Mouse (Mus musculus): ENCODE results near the gene Naa15. TPM values are rescaled to one million over a fixed set of nuclear protein-coding genes. Genes with fewer than 3 reads are reported as not detected.
A peak's percentile ranks its signal among the peaks of the same experiment; 100 is the strongest.

The Naa15 gene
- polyA plus RNA-seq, 1 experiment from 2014 or later: 38.2 TPM

DNA sequence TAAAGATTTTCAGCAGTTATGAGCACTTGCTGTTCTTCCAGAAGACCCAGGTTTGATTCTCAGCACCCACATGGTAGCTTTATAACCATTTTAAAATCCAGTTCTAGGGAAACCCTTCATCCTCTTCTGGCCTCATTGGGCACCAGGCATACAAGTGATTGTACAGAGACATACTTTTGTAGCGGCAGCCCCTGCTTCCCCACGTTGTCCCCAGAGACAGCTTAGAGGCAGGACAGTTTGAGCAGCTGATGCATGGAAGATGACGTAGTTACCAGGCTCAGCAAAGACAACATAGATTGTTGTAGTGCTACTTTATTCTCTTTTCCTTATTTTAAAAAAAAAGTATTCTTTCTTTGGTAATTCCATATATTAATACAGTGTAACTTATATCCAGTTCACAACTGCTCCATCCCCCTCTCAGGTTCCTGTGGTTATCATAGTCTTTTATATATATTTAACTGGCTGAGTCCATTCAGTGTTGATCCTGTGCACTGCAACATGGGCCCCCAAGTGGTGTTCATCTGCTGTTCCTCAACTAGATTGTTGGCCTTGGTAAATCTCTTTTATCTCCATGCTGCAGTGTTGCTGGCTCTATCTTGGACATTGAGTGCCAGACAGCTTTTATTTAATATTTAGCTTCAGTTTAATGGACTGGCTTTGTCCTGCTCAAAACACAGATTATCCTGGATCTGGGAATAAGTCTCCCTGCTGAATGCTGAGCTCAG is 20.1 kb downstream of the Naa15 start:
- no peak for ATAC-seq
- no peaks in the 10 kb centered on the region for H3K36me3 ChIP-seq (ENCODE audit: control insufficient read depth, insufficient read depth, low read length)
- WGBS: 76% methylated on average over 3 of the region's 3 CpGs

DNA sequence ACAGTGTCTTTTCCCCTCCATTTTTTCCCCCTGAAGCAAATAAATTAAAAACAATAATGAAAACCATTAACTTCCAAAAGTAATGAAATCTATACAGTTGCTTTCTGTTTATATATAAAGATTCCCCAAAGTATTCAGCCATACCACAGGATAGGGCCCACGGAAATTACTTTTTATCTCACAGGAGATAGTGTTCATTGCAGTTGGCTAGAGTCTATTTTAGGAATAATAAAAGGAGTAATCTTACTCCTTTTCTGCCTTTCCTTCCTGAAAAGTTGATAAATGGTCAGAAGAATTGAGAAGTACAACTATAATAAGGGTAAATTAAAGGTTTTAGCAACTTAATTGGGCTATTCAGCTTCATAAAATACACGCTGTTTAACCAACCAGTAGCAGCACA is 53.6 kb downstream of the Naa15 start:
- no peaks in the 10 kb centered on the region for H3K9me3 ChIP-seq (replicated peaks; ENCODE audit: control insufficient read depth, low read length, poor library complexity, severe bottlenecking)
- no peak overlapping the region for H3K4me2 ChIP-seq (ENCODE audit: low read length)
- no peak for ATAC-seq
- WGBS: 92% methylated on average over 2 of the region's 2 CpGs
- H3K27me3 ChIP-seq (ENCODE audit: control insufficient read depth, insufficient read depth, low read depth, low read length): no peaks in the 10 kb centered on the region
- no peak overlapping the region for H3K9ac ChIP-seq (ENCODE audit: low read depth, low read length)
- H3K4me1 ChIP-seq (ENCODE audit: control insufficient read depth, insufficient read depth, low read length): no peaks in the 10 kb centered on the region
- no peak overlapping the region for H3K4me3 ChIP-seq (ENCODE audit: low read depth, low read length)
- H3K36me3 ChIP-seq (ENCODE audit: control insufficient read depth, insufficient read depth, low read length): peaks cover 26% of the 10 kb centered on the region
- no peak overlapping the region for H3K27ac ChIP-seq (ENCODE audit: low read length)

More for the DNA sequence above, 20.1 kb downstream of the Naa15 start:
- no peak overlapping the region for H3K27ac ChIP-seq (ENCODE audit: low read length)
- H3K9ac ChIP-seq (ENCODE audit: low read depth, low read length): no peak overlapping the region
- H3K4me1 ChIP-seq (ENCODE audit: control insufficient read depth, insufficient read depth, low read length): no peaks in the 10 kb centered on the region
- H3K27me3 ChIP-seq (ENCODE audit: control insufficient read depth, insufficient read depth, low read depth, low read length): no peaks in the 10 kb centered on the region
- no peak overlapping the region for H3K4me2 ChIP-seq (ENCODE audit: low read length)
- H3K9me3 ChIP-seq (replicated peaks; ENCODE audit: control insufficient read depth, low read length, poor library complexity, severe bottlenecking): no peaks in the 10 kb centered on the region; the same call in 1 of the 2 replicates
- H3K4me3 ChIP-seq (ENCODE audit: low read depth, low read length): no peak overlapping the region

DNA sequence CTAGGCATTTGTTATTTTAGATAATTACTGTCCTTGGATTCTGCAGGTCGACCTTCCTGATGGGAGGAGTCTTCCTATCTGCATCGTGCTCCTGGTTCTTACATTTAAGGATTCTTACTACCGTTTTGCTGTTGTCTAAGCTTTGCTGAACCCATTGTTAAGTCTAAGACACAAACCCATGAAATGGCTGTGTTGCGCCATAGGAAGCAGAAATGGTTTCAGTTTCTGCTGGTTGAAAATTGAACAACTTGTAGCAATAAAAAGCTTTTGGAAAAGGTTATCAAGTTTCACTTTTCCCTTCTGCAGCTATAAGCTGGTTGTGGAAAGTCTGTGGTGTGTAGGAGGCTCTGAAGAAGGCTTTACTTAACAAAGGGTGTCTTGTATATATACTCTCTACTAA is 60.8 kb downstream of the Naa15 start:
- H3K4me2 ChIP-seq (ENCODE audit: low read length): no peak overlapping the region
- WGBS: 89% methylated on average over 4 of the region's 4 CpGs
- peaks cover 12% of the 10 kb centered on the region for H3K36me3 ChIP-seq (ENCODE audit: control insufficient read depth, insufficient read depth, low read length)
- no peak for ATAC-seq
- no peak overlapping the region for H3K9ac ChIP-seq (ENCODE audit: low read depth, low read length)
- no peaks in the 10 kb centered on the region for H3K27me3 ChIP-seq (ENCODE audit: control insufficient read depth, insufficient read depth, low read depth, low read length)
- H3K27ac ChIP-seq (ENCODE audit: low read length): no peak overlapping the region
- H3K9me3 ChIP-seq (replicated peaks; ENCODE audit: control insufficient read depth, low read length, poor library complexity, severe bottlenecking): no peaks in the 10 kb centered on the region
- no peak overlapping the region for H3K4me3 ChIP-seq (ENCODE audit: low read depth, low read length)
- H3K4me1 ChIP-seq (ENCODE audit: control insufficient read depth, insufficient read depth, low read length): no peaks in the 10 kb centered on the region

DNA sequence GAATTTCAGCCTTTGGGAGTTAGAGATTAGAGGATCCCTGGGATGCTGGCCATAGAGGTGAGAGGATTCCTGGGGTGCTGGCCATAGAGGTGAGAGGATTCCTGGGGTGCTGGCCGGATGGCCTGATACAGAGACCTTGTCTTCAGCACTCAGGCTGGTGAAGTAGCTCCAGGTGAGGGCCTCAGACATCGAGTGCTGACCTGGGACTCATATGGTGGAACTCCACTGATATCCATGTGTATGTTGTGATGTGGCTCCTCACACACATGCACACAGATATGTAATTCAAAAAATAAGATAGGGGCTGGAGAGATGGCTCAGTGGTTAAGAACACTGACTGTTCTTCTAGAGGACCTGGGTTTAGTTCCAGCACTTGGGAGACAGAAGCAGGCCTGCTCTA is 64.9 kb downstream of the Naa15 start:
- ATAC-seq: no peak
- Histone ChIP-seq H3K27me3 (ENCODE audit: control insufficient read depth, insufficient read depth, low read depth, low read length) (no peaks in the 10 kb centered on the region), H3K27ac (ENCODE audit: low read length) (no peak overlapping the region), H3K4me3 (ENCODE audit: low read depth, low read length) (no peak overlapping the region), H3K9ac (ENCODE audit: low read depth, low read length) (no peak overlapping the region), H3K4me2 (ENCODE audit: low read length) (no peak overlapping the region), H3K36me3 (ENCODE audit: control insufficient read depth, insufficient read depth, low read length) (no peaks in the 10 kb centered on the region), H3K4me1 (ENCODE audit: control insufficient read depth, insufficient read depth, low read length) (peaks cover 8% of the 10 kb centered on the region), H3K9me3 (replicated peaks; ENCODE audit: control insufficient read depth, low read length, poor library complexity, severe bottlenecking) (no peaks in the 10 kb centered on the region)
- 61% methylated on average over 2 of the region's 2 CpGs for WGBS

DNA sequence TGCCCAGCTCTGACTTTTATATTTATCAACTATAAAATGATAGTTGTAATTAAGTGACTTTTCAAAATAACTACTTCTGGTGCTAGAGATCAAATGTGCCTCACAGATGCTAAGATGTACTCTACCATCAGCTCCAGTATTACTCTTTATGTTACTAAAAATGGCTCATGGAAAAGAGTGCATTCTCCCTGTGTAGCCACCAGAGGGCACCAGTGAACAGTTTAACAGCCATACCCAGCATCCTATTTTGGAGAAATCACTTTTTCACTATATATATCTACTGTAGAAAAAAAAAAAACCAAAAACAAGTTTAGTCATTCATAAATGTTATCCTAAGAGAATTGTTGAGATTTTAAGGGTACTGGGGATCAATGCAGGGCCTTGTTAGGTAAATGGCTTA is 66.1 kb downstream of the Naa15 start:
- no peak for ATAC-seq
- H3K4me1 ChIP-seq (ENCODE audit: control insufficient read depth, insufficient read depth, low read length): peaks cover 20% of the 10 kb centered on the region
- no peaks in the 10 kb centered on the region for H3K36me3 ChIP-seq (ENCODE audit: control insufficient read depth, insufficient read depth, low read length)
- H3K27me3 ChIP-seq (ENCODE audit: control insufficient read depth, insufficient read depth, low read depth, low read length): no peaks in the 10 kb centered on the region
- no peak overlapping the region for H3K9ac ChIP-seq (ENCODE audit: low read depth, low read length)
- no peak overlapping the region for H3K4me3 ChIP-seq (ENCODE audit: low read depth, low read length)
- no peak overlapping the region for H3K27ac ChIP-seq (ENCODE audit: low read length)
- H3K4me2 ChIP-seq (ENCODE audit: low read length): no peak overlapping the region
- no peaks in the 10 kb centered on the region for H3K9me3 ChIP-seq (replicated peaks; ENCODE audit: control insufficient read depth, low read length, poor library complexity, severe bottlenecking)

DNA sequence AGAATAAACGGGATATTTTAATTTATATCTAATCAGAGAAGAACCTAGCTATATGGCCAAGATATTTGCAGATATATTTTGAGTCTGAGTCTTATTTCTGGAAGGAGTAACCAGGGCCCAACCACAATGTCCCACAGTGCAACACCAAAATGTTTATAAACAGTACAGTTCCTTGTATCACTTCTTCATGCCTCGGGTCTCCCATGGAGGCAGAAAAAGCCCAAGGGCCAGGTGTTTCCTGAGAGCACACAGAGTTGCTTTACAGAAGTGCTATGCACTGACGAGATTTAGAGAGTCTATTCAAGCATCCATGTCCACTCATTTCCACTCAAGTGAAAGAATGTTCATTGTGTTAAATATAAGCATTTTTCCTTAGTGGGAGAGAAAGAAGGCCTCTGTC is 66.9 kb downstream of the Naa15 start:
- WGBS: 64% methylated on average over 3 of the region's 3 CpGs

DNA sequence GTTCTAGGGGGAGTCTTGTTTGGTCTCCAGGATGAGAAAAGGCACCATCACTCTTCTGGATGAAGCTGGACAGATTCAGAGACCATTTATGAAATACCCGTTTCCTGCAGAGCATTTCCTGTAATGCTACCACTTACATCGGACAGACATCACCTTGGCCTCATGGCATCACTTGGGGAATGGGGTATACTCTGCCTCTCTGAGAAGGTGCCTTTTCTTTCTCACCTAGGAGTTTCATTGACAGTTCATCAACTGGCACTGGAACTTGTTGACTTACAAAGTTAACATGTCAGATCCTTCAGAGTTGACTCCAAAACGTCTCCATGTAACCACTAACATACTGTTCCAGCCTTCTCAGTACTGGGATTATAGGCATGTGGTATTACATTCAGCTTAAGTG is 67.8 kb downstream of the Naa15 start:
- Histone ChIP-seq H3K4me1 (ENCODE audit: control insufficient read depth, insufficient read depth, low read length) (peaks cover 24% of the 10 kb centered on the region), H3K9me3 (replicated peaks; ENCODE audit: control insufficient read depth, low read length, poor library complexity, severe bottlenecking) (no peaks in the 10 kb centered on the region), H3K4me3 (ENCODE audit: low read depth, low read length) (no peak overlapping the region; the same call in 1 of the 2 replicates), H3K9ac (ENCODE audit: low read depth, low read length) (peak overlapping the region; percentile 90; the same call in 1 of the 2 replicates), H3K27me3 (ENCODE audit: control insufficient read depth, insufficient read depth, low read depth, low read length) (no peaks in the 10 kb centered on the region), H3K36me3 (ENCODE audit: control insufficient read depth, insufficient read depth, low read length) (no peaks in the 10 kb centered on the region), H3K4me2 (ENCODE audit: low read length) (peak overlapping the region; percentile 72), H3K27ac (ENCODE audit: low read length) (no peak overlapping the region; the same call in 1 of the 2 replicates)
- 77% methylated on average over 3 of the region's 3 CpGs for WGBS
- no peak for ATAC-seq

More for the DNA sequence above, 66.9 kb downstream of the Naa15 start:
- Histone ChIP-seq H3K27ac (ENCODE audit: low read length) (no peak overlapping the region), H3K4me2 (ENCODE audit: low read length) (no peak overlapping the region), H3K9ac (ENCODE audit: low read depth, low read length) (no peak overlapping the region), H3K36me3 (ENCODE audit: control insufficient read depth, insufficient read depth, low read length) (no peaks in the 10 kb centered on the region), H3K4me1 (ENCODE audit: control insufficient read depth, insufficient read depth, low read length) (peaks cover 24% of the 10 kb centered on the region), H3K9me3 (replicated peaks; ENCODE audit: control insufficient read depth, low read length, poor library complexity, severe bottlenecking) (no peaks in the 10 kb centered on the region), H3K4me3 (ENCODE audit: low read depth, low read length) (no peak overlapping the region), H3K27me3 (ENCODE audit: control insufficient read depth, insufficient read depth, low read depth, low read length) (no peaks in the 10 kb centered on the region)
- no peak for ATAC-seq

DNA sequence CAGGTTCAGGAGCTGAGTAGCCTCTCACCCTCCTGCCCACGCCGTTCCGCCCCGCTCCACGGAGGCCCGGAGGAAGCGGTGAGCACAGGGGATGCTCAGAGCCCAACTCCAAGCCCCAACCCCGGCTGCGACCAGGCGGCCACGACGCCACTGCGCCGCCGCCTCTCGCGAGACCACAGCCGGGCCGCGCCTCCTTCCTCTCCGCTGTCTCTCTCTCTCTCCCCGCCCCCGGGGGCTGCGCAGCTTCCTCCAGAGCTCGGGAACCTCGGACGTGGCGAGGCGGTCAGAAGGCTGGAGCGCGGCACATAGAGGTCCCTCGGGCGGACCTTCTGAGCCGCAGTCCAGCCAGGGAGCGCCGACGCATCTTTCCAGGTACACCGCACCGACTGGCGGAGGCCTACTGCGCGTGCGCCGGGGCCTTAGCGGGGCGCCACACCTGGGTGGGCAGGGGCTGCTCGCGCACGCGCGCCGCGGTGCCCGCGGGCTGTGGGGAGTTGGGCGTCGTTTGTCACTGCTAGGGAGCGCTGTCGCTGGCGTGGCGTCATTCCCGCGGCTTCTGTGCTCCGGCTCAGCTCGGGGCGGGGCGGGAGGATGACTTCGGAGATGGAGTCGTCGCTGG is 68.9 kb downstream of the Naa15 start, which contains the start of gene Rab33b:
Rab33b (plus strand) TSS at position 180 of the 619 bp plus-strand sequence.
- under 1% methylated on average over 69 of the region's 70 CpGs for WGBS
- peak within 1 kb of the TSS; percentile 82 for H3K4me3 ChIP-seq (ENCODE audit: low read depth, low read length)
- ATAC-seq: peak; percentile 97
- H3K36me3 ChIP-seq (ENCODE audit: control insufficient read depth, insufficient read depth, low read length): no peaks in the 10 kb centered on the region
- peaks cover 24% of the 10 kb centered on the region for H3K4me1 ChIP-seq (ENCODE audit: control insufficient read depth, insufficient read depth, low read length)
- peak within 1 kb of the TSS; percentile 91 for H3K27ac ChIP-seq (ENCODE audit: low read length)
- H3K9me3 ChIP-seq (replicated peaks; ENCODE audit: control insufficient read depth, low read length, poor library complexity, severe bottlenecking): no peaks in the 10 kb centered on the region
- no peaks in the 10 kb centered on the region for H3K27me3 ChIP-seq (ENCODE audit: control insufficient read depth, insufficient read depth, low read depth, low read length)
- H3K9ac ChIP-seq (ENCODE audit: low read depth, low read length): peak within 1 kb of the TSS; percentile 90
- H3K4me2 ChIP-seq (ENCODE audit: low read length): peak within 1 kb of the TSS; percentile 93

DNA sequence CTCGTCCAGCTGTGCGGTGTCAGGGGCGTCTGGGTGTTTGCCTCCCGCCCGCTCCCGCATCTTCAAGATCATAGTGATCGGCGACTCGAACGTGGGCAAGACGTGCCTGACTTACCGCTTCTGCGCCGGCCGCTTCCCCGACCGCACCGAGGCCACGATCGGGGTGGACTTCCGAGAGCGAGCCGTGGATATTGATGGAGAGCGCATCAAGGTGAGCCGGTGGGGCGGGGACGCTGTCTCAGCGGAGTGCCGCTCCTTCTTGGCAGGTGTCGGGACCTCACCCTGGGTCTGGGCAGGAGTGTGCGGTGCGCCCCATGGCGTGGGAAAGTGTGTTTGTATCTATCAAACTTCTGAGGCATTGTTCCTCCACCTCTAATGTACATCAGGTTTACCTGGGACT is 69.4 kb downstream of the Naa15 start:
- H3K4me2 ChIP-seq (ENCODE audit: low read length): peak overlapping the region; percentile 93
- peak; percentile 55 for ATAC-seq
- 0% methylated on average over 33 of the region's 33 CpGs for WGBS
- peak overlapping the region; percentile 91 for H3K27ac ChIP-seq (ENCODE audit: low read length)
- H3K4me1 ChIP-seq (ENCODE audit: control insufficient read depth, insufficient read depth, low read length): peaks cover 24% of the 10 kb centered on the region
- H3K4me3 ChIP-seq (ENCODE audit: low read depth, low read length): peak overlapping the region; percentile 82
- no peaks in the 10 kb centered on the region for H3K36me3 ChIP-seq (ENCODE audit: control insufficient read depth, insufficient read depth, low read length)
- peak overlapping the region; percentile 90 for H3K9ac ChIP-seq (ENCODE audit: low read depth, low read length)
- H3K27me3 ChIP-seq (ENCODE audit: control insufficient read depth, insufficient read depth, low read depth, low read length): no peaks in the 10 kb centered on the region
- H3K9me3 ChIP-seq (replicated peaks; ENCODE audit: control insufficient read depth, low read length, poor library complexity, severe bottlenecking): no peaks in the 10 kb centered on the region

Measured in midbrain, embryonic 16.5 days (tissue).